Mouse (Mus musculus) cerebellum, adult 11-12 months (tissue): Measurements from ENCODE around the gene Gm10837.
A peak's percentile ranks its signal among the peaks of the same experiment; 100 is the strongest.

ENCODE experiments used
- DNase-seq: peaks from one replicate; pipeline ENCODE4 v3.0.0; 2022

Gene Gm10837

DNA sequence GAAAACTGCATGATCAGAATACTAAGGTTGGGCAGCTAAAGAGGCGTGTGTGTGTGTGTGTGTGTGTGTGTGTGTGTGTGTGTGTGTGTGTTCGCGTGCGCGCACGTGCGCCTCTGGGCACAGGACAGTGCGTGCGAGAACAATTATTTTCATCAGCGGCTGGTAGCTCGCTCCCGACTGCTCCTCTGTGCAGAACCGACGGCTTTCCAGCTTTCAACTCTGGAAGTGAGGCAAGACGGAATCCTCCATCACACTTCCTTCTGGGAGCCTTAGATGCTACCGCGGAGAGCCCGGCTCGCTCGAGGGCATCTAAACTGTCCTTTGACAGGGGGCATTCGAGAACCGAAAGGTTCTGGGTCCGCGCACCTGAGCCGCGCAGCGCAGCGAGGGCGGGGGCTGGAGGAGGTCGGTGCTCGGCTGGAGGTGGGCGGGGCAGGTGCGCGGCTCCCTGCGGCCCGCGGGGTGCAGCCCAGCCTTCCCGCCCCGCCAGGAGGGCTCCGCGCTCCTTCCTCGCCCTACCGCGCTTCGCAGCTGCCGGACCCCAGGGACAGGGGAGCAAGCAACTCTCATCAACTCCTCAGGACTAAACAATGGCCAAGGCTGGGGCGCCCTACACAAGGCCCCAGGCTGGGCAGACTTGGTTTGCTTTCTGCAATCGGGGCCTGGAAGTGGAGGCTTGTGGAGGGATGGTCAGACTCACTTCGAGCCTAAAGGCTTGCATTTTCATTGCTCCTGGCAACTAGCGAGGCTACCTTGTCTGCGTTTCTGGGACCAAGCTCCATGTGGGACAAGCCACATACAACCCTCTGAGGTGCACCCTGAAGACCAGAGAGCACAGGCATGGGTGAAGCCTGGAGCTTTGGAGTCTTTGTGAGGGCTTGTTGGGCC is at the start of gene Gm10837:
TSS of gene Gm10837 (plus strand) at position 146 of the 888 bp plus-strand sequence.
- peak; percentile 74 for DNase-seq

DNA sequence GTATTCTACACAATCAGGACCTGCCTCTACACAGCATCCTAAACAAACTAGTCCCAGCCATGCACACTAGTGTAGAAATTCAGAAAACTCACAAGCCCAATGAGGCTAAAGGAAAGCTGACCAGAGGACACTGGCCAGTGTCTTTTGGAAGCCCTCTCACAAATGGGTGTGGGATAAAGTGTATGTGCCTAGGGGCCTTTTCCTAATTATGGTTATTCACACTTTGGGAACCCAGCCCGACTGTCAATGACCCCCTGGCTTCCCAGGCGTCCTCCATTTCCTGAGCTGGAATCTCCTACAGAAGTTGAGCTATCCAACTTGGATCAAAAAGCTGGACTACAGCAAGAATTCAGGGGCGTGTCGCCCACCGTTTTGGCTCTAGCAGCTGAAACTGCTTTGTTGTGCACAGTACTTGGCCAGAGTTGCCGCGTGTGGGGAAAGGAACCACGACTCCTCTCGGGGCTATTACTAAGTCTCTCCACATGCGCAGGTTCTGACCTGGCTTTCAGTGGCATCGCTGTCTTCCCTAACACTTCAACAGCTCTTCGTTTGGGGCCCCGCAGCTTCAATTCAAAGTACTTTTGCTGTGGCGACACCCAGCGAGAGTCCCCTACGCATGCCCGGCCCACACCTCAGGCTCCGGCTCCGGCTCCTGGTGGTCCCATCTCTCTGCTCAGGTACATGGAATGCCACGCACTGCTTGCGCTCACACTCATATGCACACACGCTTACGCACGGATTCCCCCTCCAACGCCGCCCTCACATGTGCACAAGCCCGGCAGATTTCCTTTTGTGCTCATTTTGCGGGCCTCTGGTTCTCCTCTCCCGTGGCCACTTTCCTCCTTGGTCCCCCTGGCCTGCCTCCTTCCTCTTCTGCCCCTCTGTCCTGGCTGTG is 40.5 kb upstream of the Gm10837 start:
- peak; percentile 38 for DNase-seq

- peak; percentile 72 for DNase-seq
These were observed 39.6 kb upstream of the Gm10837 start, which contains the start of gene Gm5089 for GRCm38 (mm10) chr14:122450496-122451382. Gm5089 (minus strand) TSS chr14:122451115.

DNA sequence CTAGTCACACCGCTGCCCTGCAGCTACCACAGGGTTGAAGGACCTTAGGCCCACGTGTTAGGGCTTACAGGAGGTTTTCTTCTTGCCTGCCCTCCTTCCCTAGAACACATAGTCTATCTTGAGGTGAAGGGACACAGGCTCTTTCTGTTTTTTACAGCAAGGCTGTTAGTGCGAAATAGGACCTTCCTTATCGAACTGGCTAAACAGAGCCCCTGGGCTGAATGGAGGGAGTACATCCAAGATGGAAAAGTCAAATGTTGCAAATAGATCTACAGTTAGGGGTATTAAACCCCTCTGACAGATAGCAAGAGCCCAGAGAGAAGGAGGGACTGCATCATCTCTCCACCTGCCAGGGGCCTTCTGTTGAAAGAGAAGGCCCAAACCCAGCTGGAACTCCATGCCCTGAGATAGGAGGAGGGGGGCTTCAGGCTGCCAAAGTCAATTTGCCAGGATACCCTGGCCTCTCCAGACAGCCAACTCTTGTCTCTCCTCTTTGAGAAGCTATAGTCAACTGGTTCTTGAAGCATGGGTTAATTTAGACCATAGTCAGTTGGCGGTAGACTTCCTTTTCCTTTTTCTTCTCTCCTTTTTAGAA is 38.7 kb upstream of the Gm10837 start:
- peak; percentile 25 for DNase-seq

DNA sequence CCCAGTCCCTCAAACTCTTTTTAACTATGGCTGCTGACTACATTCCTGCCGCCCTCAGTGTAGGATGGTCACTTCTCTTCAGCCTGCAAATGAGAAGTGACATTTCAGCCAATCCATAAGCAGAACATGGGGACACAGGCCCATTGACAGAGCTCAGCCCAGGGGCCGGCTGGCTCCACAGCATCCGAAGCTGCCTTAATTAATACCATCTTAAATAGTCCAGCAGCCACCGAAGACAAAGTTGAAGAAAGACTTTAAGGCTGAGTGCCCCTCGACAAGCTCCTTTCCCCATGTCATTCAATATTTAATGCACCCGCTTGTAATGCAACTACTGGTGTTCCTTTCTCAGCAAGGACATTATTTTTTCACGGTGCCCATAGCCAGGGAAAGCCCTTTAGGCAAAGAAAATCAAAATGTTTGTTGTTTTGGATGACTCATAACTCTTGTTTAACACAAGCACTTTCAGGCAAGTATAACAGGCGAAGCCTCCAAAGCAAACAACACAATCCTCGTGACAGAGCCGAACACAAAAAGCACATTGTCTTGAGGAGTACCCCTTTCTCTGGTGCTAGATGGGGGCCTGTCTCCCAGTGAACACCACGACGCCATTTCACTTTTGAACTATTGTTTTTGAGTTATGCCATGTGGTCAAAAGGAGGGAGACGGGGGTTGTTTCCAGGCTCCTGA is 37.5 kb upstream of the Gm10837 start:
- no peak for DNase-seq

GRCm38 (mm10) chr14:122453388-122453995 is 36.9 kb upstream of the Gm10837 start:
- DNase-seq, result peak; percentile 54

GRCm38 (mm10) chr14:122453996-122454738 is 36.2 kb upstream of the Gm10837 start:
- DNase-seq, result no peak

GRCm38 (mm10) chr14:122454901-122455561 is 35.4 kb upstream of the Gm10837 start:
- DNase-seq, result peak; percentile 33

DNA sequence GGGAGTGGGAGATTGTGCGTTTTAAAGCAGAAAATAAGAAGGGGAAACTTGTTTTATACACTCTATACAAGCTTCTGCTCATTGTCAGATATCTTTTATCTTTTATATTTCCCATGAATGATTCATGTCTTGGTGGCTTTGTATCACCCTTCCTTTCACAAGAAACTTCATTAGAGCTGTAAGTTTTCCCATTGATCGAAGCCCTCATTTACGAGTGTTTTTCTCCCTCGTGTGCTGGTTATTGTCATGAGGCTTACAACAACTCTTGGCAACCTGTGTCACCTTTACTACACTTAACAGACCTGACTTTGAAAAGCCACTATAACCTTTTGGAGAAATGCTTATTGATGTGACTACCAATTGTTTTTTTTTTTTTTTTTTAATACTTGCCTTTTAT is 34.8 kb upstream of the Gm10837 start:
- DNase-seq, result no peak

- peak; percentile 43 for DNase-seq
These were observed 31.1 kb upstream of the Gm10837 start for GRCm38 (mm10) chr14:122459332-122459731.

GRCm38 (mm10) chr14:122459776-122460175 is 30.6 kb upstream of the Gm10837 start:
- no peak for DNase-seq

- peak; percentile 26 for DNase-seq
These were observed 30.2 kb upstream of the Gm10837 start for GRCm38 (mm10) chr14:122460226-122460625.

GRCm38 (mm10) chr14:122461500-122461899 is 28.9 kb upstream of the Gm10837 start:
- no peak for DNase-seq

GRCm38 (mm10) chr14:122461966-122462365 is 28.4 kb upstream of the Gm10837 start:
- DNase-seq, result peak; percentile 60

DNA sequence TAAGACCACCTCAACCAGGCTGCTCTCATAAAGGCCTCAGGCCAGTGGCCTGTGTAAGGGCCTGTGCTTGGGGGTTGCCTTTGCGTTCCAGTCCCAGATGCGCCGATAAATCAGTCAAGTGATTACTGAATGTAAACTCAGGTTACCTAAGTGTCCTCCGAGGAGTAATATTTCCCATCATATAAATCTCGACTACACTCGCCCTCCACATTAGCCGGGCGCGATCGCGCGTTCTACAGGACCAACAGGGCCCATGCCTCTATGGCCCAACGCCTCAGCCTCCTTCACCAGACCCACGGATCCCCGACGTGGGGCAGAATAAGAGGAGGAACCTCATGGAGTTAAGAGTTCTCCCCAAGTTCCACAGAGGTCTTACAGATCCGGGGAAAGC is 27.7 kb upstream of the Gm10837 start:
- peak; percentile 38 for DNase-seq

GRCm38 (mm10) chr14:122463080-122463691 is 27.2 kb upstream of the Gm10837 start:
- DNase-seq, result peak; percentile 74

DNA sequence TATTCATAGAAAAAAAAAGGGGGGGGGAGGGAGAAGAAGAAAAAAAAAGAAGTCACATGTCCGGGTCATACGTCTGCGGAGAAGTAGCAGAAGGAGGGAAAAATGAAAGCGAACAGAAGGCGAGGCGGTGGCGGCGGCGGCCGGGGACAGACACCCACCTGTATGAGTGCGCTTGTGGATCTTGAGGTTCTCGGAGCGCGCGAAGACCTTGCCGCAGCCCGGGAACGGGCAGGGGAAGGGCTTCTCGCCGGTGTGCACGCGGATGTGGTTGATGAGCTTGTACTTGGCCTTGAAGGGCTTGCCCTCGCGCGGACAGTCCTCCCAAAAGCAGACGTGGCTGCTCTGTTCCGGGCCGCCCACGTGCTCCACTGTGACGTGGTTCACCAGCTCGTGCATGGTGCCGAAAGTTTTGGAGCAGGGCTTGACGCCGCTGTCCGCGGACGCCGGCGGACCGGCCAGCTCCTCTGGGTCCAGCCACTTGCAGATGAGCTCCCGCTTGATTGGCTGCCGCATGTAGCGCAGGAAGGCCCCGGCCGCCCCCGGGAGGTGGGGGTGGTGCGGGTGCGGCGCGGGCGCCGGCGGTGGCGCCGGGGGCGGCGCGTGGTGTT is 26.5 kb upstream of the Gm10837 start:
- DNase-seq, result peak; percentile 83

- DNase-seq, result no peak
These were observed 26.0 kb upstream of the Gm10837 start for GRCm38 (mm10) chr14:122464351-122464762.
